Mouse (Mus musculus) frontal cortex, postnatal 25 days (tissue): ENCODE measurements around the gene Trim2.
A peak's percentile ranks its signal among the peaks of the same experiment; 100 is the strongest.

Experiments used
- DNase-seq, 2 experiments: peaks; one replicate each; pipeline ENCODE4 v3.0.0; 2022; ENCODE audit warnings: low spot score in 2 of 2

The Trim2 gene

DNA sequence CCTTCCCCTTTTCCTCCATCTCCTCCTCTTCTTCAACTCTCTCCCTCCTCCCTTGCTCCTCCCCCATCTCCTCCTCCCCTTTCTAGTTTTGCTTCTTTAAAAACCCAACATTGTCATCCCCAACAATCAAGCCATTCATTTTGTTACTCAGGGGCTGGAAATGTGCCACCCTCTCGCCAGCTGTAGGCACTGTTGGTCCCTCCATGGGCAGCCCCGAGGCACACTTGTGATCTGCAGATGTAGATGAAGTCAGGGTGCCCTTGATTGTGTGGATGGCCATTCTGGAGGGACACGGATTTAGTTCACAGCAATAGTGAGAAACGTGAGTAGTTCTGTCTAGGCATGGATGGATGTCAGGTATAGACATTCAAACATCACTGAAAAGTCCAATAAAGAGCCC lies 17.7 kb downstream of the Trim2 start:
- DNase-seq: no peak

DNA sequence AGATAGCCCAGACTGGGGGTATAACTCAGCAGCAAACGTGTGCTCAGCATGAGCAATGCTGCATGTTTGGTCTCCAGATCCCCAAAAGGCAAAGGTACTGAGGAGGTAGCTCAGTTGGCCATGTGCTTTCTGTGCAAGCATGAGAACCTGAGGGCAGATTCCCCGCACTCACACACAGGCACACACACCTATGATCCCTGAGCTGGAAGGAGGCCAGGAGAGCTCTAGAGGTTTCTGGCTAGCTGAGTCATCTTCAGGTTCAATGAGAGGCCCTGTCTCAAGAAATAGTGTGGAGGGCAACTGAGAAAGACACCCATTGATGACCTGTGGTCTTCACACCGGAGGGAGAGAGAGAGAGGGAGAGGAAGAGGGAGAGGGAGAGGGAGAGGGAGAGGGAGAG lies 19.4 kb downstream of the Trim2 start:
- DNase-seq: no peak

DNA sequence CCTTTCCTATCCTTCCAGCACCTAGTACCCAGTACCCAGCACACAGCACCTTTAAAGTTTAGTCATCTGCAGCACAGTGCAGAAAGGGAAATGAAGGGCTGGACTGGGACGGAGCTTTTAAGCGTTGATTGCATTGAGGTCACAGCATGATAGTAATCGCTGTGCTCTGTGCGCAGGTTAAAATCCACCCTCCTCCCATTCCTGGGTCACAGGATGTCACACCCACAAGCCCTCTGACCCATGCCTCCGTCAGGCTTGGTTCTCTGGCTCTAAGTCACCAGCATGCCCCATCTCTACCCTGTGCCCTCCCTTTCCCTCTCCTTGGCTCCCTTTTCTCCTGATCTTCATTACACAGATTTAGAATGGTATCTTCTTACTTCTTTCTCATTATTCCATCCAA lies 20.4 kb downstream of the Trim2 start:
- DNase-seq: no peak

DNA sequence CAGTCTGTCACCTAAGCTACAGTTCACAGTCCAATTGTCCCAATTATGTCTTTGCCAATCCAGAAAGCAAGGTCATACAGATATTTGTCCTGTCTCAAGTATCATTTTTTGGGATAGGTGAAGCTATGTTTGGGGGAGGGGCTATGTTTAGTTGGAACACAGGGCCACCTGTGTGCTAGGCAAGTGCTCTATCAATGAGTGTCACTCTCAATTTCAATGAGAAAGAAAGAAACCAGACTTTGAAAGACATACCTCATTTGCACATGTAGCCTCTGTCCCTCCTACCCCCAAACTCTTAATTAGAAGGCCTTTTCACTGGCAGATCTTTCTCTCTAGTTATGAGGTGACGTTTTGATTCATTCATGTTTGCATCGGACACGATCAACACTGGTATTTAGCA lies 21.9 kb downstream of the Trim2 start:
- DNase-seq: no peak

DNA sequence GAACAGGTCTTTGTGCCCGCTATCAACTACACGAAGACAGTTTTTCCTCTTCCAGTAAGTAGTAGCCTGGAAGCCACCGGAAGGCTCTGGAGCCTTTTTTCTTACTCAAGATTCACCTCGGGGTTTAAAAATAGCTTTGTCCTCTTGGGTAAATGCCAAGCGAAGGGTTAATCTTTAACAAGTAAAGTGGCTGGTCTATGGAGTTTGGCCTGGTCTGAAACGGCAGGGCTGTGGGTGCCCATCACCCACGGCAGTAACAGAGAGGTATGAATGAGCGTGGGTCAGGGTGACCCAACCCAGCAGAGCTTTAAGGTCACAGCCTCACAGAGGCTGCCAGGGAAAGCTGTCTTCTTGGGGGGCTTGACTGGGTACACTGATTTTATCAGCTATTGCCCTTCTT lies 23.2 kb downstream of the Trim2 start:
- DNase-seq: no peak

DNA sequence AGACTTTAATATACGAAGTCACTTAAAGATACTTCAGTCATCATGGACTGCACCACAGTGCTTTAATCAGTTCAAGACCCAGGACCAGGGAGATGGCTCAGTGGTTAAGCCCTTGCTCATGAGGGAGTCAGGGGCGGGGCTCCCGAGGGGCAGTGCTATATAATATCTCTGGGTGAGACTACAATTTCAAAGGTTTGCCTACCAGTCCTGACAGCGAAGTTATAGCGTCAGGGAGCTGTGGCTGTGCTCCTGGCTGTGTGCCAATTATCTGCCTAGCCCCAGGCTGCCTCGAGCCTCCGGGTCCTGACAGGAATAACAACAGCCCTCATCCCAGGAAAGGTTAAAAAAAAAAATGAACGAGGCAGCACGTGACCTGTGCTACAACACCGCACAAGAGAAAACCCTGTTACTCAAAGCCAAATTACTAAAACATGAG lies 24.7 kb downstream of the Trim2 start:
- no peak for DNase-seq

DNA sequence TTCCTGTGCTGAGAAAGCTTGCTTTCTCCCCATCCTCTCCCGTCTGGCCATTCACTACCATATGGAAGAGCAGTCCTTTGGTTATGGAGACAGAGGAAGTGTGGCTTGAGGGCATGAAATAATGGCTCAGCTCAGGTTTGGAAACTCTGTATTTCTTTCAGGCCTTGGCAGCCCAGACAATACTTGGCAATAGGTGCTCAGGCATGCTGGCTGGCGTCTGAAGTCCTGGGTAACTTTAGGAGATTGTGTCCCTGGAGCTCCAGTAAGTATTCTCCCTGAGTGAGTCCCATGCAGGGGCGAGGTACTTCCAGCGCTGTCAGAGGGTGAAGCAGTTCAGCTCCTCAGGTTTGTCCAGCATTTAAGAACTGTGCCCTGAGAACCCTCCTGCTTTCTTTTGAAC lies 27.9 kb downstream of the Trim2 start:
- no peak for DNase-seq

DNA sequence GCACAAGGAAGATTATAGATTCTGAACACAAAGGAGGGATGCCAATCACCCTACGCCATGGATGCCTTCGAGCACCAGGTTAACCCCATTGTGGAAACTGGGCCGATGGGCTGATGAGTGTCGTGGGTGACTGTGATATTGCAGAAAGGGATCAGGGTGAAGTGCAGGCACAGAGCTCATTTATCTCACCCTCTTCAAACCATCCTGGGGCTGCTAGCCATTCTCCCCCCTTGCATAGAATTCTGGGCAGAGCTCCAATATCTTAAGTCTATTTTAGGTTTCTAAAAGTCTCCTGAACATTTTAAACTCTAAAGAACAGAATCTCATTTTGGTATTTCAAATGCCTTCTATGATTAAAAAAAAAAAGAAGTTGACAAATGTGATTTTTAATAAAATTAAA lies 31.6 kb downstream of the Trim2 start:
- no peak for DNase-seq

DNA sequence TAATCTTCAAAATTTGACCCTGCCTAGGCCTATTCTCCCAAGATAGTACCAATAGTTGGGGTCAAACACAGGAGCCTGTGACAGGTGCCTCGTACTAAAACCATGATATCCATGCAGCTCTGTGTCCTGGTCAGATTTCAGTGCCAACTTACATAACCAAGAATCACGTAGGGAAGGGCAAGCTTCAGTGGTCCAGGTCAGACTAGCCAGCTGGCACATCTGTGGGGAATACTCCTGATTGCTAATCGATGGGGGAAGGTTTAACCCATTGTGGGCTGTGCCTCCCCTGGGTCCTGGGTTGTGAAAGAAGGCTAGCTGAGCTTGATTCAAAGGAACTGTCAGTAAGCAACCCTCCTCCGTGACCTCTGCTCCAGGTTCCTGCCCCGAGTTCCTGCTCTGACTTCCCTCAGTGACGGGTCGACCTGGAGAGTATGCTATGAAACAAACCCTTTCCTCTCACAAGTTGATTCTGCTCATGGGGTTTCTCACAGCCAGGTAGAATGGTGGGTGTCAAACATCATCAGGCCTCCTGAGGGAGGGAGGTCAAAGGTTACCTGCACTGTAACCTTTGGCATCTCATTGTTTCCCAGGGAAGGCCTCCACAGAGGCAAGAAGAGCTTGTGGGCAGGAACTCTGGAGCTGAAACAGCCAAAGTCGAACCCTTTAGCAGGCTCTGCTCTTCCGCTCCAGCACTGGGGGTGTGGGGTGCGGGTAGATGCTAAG lies 34.2 kb downstream of the Trim2 start:
- no peak for DNase-seq

DNA sequence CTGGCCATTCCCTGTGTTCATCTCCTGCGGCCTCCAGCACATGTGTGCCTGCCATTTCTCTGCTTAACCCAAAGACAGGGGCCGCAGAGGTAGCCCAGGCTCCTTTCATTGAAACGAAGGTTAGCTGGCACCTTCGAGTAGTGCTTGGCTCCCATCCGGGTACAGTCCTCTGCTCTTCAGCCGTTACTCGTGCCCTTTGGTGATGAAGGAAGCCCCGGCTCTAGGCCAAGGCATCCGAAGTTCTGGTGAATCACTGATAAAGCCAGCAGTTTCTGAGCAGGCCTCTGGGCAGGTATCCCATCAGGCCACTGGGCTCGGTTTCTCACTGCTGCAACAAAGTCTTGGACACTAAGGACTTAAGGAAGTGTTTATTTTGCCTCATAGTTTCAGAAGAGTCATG lies 34.9 kb downstream of the Trim2 start:
- DNase-seq: no peak

DNA sequence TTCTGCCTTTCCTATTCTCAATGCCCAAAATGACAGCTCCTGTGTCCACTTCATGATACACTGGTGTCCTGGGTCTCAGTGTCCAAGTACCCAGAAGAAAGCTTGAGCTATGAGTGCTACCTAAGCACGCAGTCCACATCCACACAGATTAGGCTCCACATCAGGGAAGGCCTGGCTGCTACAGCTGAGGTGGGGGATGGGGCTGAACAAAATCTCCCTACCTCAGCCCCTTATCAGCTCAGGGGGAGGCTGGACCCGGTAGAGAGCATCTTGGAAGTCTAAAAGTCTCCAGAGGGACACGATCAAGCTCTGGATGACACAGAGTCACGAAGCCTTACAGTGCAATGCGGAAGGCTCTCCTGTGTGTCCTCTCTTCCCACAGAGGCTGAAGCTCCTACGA lies 35.6 kb downstream of the Trim2 start:
- DNase-seq: no peak

DNA sequence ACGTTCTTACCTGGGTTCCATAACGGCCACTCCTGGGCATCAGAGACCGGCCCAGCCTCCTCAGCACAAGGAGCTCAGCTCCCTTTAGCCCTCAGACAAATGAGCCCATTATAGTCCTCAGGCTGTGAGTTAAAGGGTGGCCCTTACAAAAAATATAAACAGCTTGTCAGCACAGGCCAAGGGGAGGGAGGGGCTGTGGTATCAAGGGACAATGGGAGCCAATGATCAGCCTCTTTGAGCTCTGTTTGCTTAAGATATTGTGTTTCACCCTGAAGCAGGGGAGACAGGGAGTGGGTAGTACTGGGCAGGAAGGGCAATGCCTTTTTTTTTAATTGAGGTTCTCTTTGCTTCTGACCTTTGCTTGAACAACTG lies 36.1 kb downstream of the Trim2 start:
- DNase-seq: no peak

DNA sequence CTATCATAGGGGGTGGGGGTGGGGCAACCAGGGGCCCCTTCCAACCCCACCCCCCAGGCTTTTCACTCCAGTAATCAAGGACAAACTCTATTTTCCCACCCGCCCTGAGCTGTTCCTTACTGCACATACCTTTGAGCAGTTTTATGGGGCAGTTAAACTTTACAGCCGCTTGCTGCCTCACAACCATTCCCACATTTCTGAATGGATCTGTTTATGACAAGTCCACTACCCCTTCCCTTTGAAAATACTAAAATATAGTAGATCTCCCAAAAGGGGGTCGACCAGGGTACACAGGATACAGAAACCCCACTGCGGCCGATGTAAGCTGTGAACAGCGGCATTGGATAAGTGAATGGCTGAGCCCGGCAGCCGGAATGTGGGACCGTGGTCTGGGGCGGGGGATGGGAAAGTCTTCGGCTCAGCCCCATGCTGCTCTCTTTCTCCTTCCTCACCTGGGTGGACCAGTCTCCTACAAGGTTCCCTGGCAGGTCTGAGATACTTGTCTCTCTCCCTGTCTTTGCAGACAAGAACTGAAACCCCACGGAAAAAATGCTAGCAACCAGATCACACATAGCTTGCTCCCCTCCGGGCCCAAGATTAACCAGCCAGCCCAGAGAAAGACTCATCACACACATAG lies 36.6 kb downstream of the Trim2 start:
- DNase-seq: no peak

DNA sequence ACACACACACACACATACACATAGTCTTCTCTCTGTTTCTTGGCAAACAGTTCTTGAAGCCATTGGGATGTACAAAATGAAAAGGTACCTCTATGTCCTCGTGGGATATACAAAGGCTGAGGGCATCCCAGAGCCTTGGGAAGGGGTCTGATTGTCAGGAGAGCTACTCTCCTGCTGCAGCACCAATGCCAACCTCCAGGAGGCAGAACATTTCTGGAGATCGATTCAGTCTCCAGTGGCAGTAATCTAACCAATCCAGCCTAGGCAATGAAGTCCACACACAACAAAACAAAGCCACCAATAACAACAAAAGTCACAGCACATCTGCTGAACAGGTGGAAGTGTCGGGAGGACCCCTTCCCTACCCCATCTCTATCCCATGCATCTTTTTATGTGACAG lies 38.2 kb downstream of the Trim2 start:
- no peak for DNase-seq

DNA sequence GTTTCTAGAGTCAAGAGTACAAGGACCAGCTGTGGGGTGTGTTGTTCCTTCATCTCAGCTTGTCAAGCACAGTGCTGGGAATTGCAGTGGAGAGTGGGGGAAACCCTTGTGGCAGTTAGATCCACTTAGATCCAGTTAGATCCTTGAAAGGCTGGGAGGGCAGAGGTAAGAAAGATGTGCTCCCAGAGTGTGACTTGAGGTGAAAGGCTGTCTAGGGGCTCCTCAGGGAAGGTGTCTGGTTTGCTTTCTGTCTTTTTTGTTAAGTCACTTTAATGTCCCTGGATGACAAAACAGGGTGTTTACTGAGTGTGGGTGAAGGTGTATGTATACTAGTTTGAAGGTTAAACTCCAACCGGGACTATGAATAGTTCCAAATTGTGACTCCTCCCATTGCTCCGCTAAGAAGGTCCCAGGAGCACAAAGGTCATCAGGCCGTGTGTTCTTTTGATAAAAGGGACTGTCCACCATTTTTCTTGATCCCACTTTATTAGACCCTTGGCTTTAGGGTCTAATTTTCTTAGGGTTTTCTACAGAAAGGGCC lies 40.2 kb downstream of the Trim2 start:
- no peak for DNase-seq

DNA sequence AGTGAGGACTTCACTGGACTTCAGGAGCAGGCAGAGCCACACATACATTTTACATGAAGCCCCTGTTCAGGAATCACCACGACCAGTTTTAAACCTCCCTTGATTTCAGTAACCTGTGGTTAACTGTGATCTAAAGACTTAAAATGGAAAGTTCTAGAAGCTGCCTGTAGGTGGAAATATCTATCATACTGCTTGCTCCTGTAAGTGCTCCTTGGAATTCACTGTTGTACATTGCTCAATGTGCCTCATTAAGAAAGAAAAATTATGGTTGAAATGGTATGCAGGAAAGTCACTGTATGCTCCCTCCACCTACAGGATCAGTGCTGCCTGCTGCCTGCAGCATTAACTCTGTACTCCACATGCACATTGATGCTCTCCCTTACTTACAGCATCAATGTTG lies 41.6 kb downstream of the Trim2 start:
- no peak for DNase-seq

DNA sequence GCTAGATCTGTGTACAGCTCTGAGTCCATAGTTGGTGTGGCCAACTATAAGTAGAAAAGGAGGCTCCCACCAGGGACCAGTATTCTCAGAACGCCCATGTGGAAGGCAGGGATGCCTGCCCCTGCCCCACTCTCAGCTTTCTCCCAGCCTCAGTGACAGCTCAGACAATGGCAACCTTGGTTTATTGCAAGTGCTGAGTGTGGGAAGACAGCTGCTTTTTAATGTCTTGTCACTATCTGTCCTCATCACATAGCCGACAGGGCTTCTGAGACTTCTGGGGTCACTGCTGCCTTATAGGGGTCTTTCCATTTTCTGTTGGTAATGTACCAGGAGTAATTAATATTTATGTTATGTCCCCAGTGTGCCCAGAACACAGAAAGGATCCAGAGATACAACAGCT lies 42.3 kb downstream of the Trim2 start:
- no peak for DNase-seq

DNA sequence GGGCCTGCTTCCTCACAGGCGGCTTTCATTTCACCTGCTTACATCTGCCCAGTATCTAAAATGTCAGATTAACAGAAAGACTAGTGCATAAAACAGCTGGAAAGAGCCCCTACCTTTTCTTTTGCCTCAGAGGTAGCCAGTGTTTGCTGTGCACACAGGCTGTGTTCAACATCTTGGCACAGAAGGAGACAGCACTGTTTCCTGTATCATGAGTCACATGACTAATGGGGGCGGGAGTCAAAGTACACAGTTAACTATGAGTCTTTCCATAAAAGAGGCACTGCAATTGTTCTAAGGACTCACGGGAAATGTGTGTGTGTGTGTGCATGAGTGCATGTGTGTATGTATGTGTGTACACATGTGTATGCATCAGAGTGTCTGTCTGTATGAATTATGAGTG lies 43.9 kb downstream of the Trim2 start:
- no peak for DNase-seq

DNA sequence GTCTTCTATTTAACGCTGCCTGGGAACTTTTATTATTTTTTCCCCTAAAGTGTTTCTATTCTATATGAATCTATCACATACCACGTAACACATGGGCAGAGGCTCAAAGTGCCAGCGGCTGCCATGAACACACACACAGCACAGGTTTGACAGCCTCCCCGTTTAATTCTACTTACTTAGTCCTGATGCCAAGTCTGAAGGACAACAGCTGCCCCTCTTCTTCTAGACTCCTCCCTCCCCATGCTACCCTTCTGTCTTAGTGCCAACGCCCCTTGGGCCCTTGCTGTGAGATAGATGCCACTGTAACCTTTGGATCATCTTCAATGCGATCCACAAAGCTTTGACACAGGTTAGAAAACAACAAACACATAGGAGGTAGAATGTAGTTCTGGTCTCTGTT lies 44.8 kb downstream of the Trim2 start:
- DNase-seq: no peak

DNA sequence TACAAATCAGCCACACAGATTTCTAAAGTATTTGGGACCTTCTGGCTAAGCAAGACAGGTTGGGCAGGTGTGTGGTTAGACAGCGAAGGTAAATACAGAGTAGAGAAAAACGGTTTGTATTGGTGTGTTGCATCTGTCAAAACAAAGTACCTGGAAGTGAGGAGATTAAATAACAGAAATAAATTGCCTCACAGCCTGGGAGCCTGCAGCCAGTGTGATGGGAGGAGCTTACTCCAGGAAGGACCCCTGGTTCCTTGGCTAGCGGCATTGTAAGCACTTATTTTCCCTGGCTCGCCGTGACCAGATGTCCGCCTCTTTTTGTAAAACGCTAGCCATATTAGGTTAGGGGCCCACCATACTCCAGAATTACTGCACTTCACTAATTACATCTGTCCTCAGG lies 45.8 kb downstream of the Trim2 start:
- no peak for DNase-seq

DNA sequence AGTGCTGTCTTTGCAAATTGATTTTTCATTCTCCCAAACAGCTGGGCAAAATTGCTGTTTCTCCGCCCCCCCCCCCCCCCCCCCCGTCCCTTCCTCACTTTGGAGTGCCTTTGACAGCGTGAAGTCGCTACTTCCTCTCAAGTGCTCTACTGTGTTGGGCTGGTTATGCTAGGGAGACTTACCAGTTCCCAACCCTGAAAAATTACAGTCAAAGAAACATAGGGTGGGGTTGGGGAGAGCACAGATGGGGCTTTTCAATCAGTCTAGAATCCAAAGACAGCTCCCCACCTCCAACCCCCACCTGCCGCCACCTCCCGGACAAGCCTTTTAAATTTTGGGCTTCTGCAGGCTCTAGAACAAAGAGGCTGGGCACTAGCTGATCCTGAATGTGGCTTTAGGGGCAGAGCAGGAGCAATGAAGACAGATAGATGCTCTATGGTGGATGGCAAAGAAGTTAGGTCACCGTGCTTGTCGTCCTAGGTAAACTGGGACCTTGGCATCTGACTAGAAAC lies 46.6 kb downstream of the Trim2 start:
- no peak for DNase-seq

DNA sequence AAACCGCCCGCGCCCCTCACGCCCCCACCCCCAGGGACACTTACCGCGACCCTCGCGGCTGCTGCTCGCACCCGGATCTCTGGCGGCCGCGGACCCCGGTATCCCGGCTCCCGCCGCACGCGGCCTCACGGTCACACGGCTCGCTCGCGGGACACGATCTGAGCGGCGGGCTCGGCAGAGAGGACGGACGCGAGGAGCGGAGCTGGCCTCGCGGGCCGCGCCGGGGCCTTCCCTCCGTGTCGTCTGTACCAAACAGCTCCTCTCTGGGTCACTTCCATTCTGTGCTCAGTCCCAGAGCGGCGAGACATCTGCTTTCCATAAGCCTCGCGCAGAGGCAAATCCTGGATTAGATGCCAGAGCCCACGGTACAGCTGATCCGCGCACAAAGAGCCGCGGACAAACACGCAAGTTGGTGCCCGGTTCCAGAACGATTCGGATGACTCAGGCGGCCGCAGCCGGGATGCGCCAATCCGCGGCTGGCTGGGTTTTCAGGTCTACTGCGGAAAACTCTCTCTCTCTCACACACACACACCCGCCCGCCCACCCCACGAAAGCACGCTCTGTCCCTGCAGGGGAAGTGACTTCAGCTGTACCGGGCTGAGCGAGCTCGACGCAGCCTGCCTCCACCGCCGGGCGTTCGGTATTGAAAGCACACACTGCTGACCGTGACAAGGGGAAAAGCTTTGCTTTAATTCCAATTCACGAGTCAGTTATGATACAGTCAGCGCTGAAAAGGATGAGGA lies 47.2 kb downstream of the Trim2 start:
- DNase-seq: peak; percentile 54 to 71
